Mouse (Mus musculus): ENCODE measurements around the gene Plpp3.

DNA sequence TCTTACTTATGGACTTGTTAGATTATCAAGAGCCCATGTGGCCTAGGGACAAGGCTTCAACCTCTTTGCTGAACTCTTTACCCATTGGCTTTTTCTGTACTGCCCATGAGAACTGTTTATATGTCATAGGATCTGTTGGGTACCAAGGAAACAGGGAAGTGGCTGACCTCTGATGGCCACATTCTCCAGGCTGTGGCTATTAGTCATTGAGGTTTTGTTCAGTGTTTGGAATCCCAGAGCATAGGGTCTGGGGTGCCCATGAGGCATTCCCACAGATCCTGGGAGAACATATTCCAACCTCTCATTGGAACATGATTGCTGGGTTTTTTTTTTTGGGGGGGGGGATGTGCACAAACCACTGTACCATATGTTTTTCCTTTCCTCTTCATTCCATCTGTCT lies 56.2 kb downstream of the Plpp3 start:
- TF ChIP-seq CTCF (IDR thresholded peaks at IDR 0.05; ENCODE audit: insufficient read depth, low read depth, low read length) (no peak), POLR2A (IDR thresholded peaks at IDR 0.05; ENCODE audit: insufficient read depth, low read depth, low read length) (no peak)

All from olfactory bulb, adult 2 months (tissue).